Mouse (Mus musculus) liver, embryonic 16.5 days (tissue): ENCODE results near the gene Tsnaxip1. TPM values are rescaled to one million over a fixed set of nuclear protein-coding genes. Genes with fewer than 3 reads are reported as not detected.

ENCODE experiments used
- ATAC-seq: fragments of 200-750 bp; cut with Nextera tagmentation; 2 replicates; pipeline ENCODE4 v1.8.0; 2017; ENCODE audit warnings: low read depth, mild to moderate bottlenecking, moderate number of reproducible peaks, moderate library complexity
- H3K27ac ChIP-seq: fragments of 300-500 bp; sonication (generic); 2 replicates; pipeline ENCODE4 v1.5.1; 2014; ENCODE audit warnings: mild to moderate bottlenecking, low read length
- H3K27me3 ChIP-seq: fragments of 300-500 bp; sonication (generic); 2 replicates; pipeline ENCODE4 v1.6.1; 2014; ENCODE audit warnings: low read depth, low read length, mixed read lengths; ENCODE audit not compliant: control insufficient read depth, insufficient read depth
- H3K36me3 ChIP-seq: fragments of 300-500 bp; sonication (generic); 2 replicates; pipeline ENCODE4 v1.6.1; 2014; ENCODE audit warnings: mild to moderate bottlenecking; ENCODE audit not compliant: control insufficient read depth, insufficient read depth
- H3K4me1 ChIP-seq: fragments of 300-500 bp; sonication (generic); 2 replicates; pipeline ENCODE4 v1.6.1; 2014; ENCODE audit warnings: low read depth, low read length, mixed read lengths; ENCODE audit not compliant: control insufficient read depth
- H3K4me2 ChIP-seq: fragments of 300-500 bp; sonication (generic); 2 replicates; pipeline ENCODE4 v1.6.1; 2014; ENCODE audit warnings: low read depth, low read length, mixed read lengths
- H3K4me3 ChIP-seq: fragments of 300-500 bp; sonication (generic); 2 replicates; pipeline ENCODE4 v1.5.1; 2014; ENCODE audit warnings: low read depth, mild to moderate bottlenecking, low read length
- H3K9ac ChIP-seq: fragments of 300-500 bp; sonication (generic); 2 replicates; pipeline ENCODE4 v1.6.1; 2014; ENCODE audit warnings: low read depth, low read length
- H3K9me3 ChIP-seq: fragments of 300-500 bp; sonication (generic); replicated peaks from 2 replicates; pipeline ENCODE4 v1.6.1; 2016; ENCODE audit warnings: low read length; ENCODE audit not compliant: control insufficient read depth
- WGBS: fragments of 180-500 bp; shearing (Covaris S2); extraction: QIAGEN DNeasy Blood & Tissue Kit; methylation state at CpG from one replicate; pipeline ENCODE4 v1.1.7; 2014; ENCODE audit not compliant: insufficient replicate concordance; 5-methylcytosine and 5-hydroxymethylcytosine counted together
- polyA plus RNA-seq: library from polyadenylated mRNA; unstranded; fragments of >200 nt; fragmentation: Nextera tagmentation; extraction: Ambion mirVana; gene quantifications from 2 replicates; pipeline ENCODE4 v1.2.1, GENCODE M21; 2015

The Tsnaxip1 gene
- polyA plus RNA-seq, 1 experiment from 2014 or later: 0.07 TPM

DNA sequence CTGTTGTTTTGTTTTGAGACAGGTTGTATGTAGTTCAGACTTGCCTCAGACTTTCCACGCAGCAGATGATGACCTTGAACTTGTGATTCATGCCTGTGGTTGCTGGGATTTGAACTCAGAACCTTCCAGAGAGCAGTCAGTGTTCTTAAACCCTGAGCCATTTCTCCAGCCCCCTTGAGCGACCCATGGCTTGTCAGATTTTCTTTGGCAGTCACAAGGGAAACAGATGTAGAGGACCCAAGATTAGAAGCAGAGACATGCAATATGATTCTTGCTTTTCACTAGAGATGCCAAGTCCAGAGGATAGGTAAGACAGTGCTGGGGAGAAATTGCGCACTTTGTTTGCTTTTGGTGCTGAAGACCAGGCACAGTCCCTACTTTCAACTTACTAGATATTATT, 25.6 kb downstream of the Tsnaxip1 start, which contains the start of gene Cenpt:
Gene Cenpt, minus strand, starts transcription at position 101 of the 400 bp plus-strand sequence.
- Histone ChIP-seq H3K4me1 (peaks cover 37% of the 10 kb centered on the region), H3K27me3 (no peaks in the 10 kb centered on the region), H3K9me3 (no peaks in the 10 kb centered on the region), H3K36me3 (peaks cover 12% of the 10 kb centered on the region), H3K4me2 (peak within 1 kb of the TSS; percentile 72; the same call in 1 of the 2 replicates), H3K4me3 (peak within 1 kb of the TSS; percentile 88), H3K27ac (no peak within 1 kb of the TSS), H3K9ac (no peak within 1 kb of the TSS)
- WGBS: 71% methylated on average over 3 of the region's 3 CpGs
- ATAC-seq: no peak

DNA sequence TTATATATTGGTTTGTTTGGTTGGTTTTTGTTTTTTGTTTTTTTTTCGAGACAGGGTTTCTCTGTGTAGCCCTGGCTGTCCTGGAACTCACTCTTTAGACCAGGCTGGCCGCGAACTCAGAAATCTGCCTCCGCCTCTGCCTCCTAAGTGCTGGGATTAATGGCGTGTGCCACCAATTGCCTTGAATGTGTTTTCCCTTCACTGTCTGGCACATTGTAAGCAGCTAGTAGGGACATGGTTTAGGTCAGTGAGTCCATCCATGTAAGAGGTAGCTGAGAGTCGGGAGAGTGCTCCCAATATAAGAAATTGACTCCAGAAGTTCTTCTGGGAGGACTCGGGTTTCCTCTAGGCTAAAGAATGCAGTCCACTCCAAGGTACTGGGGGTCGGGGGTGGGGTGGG, 26.8 kb downstream of the Tsnaxip1 start:
- H3K27ac ChIP-seq: peak overlapping the region; percentile 86
- no peak for ATAC-seq

DNA sequence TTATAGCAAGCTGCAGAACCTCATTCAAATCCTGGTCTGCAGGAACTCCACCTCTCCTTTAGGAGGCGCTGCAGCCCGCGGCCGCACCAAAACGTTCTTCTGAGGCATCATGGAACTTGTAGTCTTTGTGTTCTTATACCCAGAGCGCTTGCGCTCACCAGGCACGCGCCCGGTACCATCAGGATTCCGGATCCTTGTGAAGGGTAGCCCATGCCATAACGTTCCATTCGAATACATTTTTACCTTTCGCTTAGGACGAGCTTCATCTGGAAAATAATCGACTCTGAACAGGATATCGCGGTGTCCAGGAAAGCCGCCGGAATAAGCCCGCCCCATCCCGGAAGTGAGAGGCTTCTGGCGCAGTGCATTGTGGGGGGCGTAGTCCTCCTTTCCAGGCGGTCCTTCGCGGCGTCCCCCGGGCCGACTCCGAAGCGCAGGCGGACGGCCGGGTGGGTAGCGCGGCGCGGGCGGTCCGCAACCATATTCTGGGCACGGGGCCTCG, 27.2 kb downstream of the Tsnaxip1 start, which contains the start of gene Thap11:
Gene Thap11, plus strand, starts transcription at position 418 of the 502 bp plus-strand sequence.
- peak; percentile 84 for ATAC-seq
- Histone ChIP-seq H3K9me3 (no peaks in the 10 kb centered on the region), H3K4me2 (peak within 1 kb of the TSS; percentile 94), H3K27ac (peak within 1 kb of the TSS; percentile 86), H3K4me3 (peak within 1 kb of the TSS; percentile 79), H3K36me3 (peaks cover 2% of the 10 kb centered on the region; the same call in 1 of the 2 replicates), H3K27me3 (no peaks in the 10 kb centered on the region), H3K4me1 (peaks cover 52% of the 10 kb centered on the region), H3K9ac (peak within 1 kb of the TSS; percentile 87)
- 0% methylated on average over 43 of the region's 43 CpGs for WGBS

More for the DNA sequence above, 26.8 kb downstream of the Tsnaxip1 start:
- H3K27me3 ChIP-seq: no peaks in the 10 kb centered on the region
- peak overlapping the region; percentile 87 for H3K9ac ChIP-seq
- 33% methylated on average over 8 of the region's 8 CpGs for whole genome bisulfite sequencing
- H3K4me1 ChIP-seq: peaks cover 48% of the 10 kb centered on the region
- H3K4me2 ChIP-seq: peak overlapping the region; percentile 94
- peaks cover 5% of the 10 kb centered on the region for H3K36me3 ChIP-seq
- no peaks in the 10 kb centered on the region for H3K9me3 ChIP-seq
- peak overlapping the region; percentile 79 for H3K4me3 ChIP-seq

DNA sequence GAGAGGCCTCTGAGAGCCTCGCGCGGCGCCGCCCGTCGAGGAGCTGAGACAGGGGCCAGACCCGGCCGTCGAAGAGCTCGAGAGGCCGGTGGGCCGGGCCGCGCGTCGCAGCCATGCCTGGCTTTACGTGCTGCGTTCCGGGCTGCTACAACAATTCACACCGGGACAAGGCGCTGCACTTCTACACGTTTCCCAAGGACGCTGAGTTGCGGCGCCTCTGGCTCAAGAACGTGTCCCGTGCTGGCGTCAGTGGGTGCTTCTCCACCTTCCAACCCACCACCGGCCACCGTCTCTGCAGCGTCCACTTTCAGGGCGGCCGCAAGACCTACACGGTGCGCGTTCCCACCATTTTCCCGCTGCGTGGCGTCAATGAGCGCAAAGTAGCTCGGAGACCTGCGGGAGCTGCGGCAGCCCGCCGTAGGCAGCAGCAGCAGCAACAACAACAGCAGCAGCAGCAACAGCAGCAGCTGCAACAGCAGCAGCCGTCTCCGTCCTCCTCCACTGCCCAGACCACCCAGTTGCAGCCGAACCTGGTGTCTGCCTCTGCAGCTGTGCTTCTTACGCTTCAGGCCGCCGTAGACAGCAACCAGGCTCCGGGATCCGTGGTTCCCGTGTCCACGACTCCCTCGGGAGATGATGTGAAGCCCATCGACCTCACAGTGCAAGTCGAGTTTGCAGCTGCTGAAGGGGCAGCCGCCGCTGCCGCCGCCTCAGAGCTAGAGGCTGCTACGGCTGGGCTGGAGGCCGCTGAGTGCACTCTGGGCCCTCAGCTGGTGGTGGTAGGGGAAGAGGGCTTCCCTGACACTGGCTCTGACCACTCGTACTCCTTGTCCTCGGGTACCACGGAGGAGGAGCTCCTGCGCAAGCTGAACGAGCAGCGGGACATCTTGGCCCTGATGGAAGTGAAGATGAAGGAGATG, 28.0 kb downstream of the Tsnaxip1 start:
- Histone ChIP-seq H3K4me3 (peak overlapping the region; percentile 79), H3K27ac (peak overlapping the region; percentile 86), H3K4me2 (peak overlapping the region; percentile 94), H3K27me3 (no peaks in the 10 kb centered on the region), H3K4me1 (peaks cover 52% of the 10 kb centered on the region), H3K9ac (peak overlapping the region; percentile 87), H3K36me3 (peaks cover 2% of the 10 kb centered on the region; the same call in 1 of the 2 replicates), H3K9me3 (no peaks in the 10 kb centered on the region)
- under 1% methylated on average over 71 of the region's 71 CpGs for WGBS
- peak; percentile 24 for ATAC-seq

DNA sequence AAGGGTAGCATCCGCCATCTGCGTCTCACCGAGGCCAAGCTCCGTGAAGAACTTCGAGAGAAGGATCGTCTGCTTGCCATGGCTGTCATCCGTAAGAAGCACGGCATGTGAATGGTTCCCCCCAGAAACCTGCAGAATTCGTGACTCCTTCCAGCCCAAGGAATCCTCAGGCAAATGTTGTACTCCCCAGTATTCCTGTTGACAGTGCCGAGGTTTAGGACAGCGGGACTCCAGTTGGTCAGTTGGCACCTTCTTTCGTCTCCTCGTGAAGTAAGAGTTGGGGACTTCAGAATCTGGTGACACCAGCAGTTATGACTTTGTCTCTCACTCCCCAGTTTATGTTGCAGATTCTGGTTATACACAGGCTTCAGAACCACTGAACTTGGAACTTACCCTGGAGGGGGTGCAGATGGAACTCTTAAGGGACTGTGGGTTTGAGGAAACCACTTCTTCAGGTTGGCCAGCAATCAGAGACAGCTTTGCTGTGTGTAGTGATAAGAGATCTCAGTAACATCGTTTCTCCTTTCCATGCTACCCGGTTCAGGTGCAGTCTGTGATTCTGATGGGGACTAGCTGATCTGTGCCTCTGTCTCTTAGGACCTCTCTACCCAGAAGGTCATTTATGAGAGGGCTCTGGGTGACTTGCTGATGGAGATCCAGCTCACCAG, 28.8 kb downstream of the Tsnaxip1 start:
- Histone ChIP-seq H3K9me3 (no peaks in the 10 kb centered on the region), H3K27me3 (no peaks in the 10 kb centered on the region), H3K4me2 (peak overlapping the region; percentile 94), H3K27ac (peak overlapping the region; percentile 86), H3K4me3 (peak overlapping the region; percentile 79), H3K9ac (peak overlapping the region; percentile 87), H3K4me1 (peaks cover 48% of the 10 kb centered on the region), H3K36me3 (peaks cover 2% of the 10 kb centered on the region; the same call in 1 of the 2 replicates)
- no peak for ATAC-seq
- 14% methylated on average over 15 of the region's 15 CpGs for WGBS

DNA sequence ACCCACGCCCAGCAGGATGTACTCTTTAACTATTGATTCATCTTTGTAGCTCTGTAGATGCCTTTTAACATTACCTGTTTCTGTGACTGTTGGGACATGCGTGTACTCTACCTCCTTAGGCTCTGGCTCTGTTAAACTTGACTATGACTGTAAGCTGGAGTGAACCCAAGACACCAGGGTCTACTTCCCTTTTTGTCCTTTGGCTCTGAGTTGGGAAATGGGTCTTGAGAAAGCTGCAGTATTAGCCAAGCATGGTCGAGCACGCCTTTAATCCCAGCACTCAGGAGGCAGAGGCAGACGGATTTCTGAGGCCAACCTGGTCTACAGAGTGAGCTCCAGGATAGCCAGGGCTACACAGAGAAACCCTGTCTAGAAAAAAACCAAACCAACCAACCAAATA, 31.0 kb downstream of the Tsnaxip1 start:
- no peak overlapping the region for H3K9ac ChIP-seq
- H3K4me2 ChIP-seq: peak overlapping the region; percentile 94
- no peak overlapping the region for H3K4me3 ChIP-seq
- H3K36me3 ChIP-seq: peaks cover 2% of the 10 kb centered on the region; the same call in 1 of the 2 replicates
- peak overlapping the region; percentile 99 for H3K27ac ChIP-seq
- no peaks in the 10 kb centered on the region for H3K9me3 ChIP-seq
- no peak for ATAC-seq
- 67% methylated on average over 5 of the region's 5 CpGs for WGBS
- H3K4me1 ChIP-seq: peaks cover 57% of the 10 kb centered on the region
- no peaks in the 10 kb centered on the region for H3K27me3 ChIP-seq

DNA sequence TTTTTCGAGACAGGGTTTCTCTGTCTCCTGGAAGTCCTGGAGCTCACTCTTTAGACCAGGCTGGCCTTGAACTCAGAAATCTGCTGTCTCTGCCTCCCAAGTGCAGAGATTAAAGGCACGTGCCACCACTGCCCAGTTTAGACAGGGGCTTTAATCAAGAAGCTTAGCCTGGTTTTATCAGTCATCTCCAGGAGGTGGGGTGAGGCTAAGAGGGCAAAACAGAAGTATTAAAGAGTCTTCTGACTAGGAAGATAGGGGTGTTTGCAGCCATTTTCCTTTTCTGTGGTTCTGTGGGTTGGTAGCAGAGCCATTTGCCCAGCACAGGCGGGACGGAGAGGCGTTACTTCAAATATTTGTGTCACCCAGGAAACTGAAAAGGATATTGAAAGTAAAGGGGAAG, 31.8 kb downstream of the Tsnaxip1 start:
- 11% methylated on average over 5 of the region's 5 CpGs for WGBS
- Histone ChIP-seq H3K9me3 (no peaks in the 10 kb centered on the region), H3K27ac (peak overlapping the region; percentile 99), H3K4me2 (peak overlapping the region; percentile 94), H3K27me3 (no peaks in the 10 kb centered on the region), H3K36me3 (peaks cover 2% of the 10 kb centered on the region; the same call in 1 of the 2 replicates), H3K4me1 (peaks cover 59% of the 10 kb centered on the region), H3K9ac (peak overlapping the region; percentile 93), H3K4me3 (peak overlapping the region; percentile 97)
- ATAC-seq: peak; percentile 5

DNA sequence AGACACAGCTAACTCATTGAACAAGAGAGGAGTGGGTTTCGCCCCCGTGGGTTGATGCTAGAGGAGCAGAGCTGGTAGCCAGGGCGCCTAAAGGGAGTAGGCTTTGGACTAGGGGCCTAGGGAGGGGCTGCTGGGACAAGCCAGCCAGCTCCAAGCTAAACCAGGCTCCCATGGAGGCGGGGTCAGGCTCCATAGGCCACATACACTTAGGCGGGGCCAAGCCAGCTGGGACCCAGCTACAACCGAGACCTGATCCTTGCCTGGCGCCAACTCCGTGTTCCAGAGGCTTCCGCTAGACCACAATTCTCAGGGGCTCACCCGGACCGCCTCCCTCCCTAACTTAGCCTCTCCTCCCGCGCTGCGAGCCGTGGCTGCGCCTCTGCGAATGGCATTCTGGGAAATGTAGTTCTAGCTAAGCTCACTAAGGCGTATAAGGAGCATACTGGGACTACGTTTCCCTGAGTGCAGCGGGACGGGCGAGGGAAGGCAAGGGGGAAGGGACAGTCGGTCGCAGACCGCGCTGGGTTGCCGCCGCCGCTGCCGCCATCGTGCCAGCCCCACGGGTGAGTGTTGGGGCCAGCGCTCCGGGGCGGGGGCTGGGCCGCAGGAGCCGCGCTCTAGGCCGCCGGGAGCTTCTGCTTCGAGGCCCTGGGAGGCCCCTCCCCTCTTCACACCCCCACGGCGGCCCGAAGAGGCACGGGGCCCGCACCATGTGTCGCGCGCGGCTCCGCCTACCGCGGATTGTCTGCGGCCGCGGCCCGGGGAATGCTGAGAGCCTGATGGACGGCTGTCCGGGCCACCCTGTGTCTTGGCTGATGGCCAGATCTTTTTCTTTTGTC, 32.8 kb downstream of the Tsnaxip1 start, which contains the start of gene Nutf2:
Gene Nutf2, plus strand, starts transcription at position 438 of the 839 bp plus-strand sequence.
- peak; percentile 94 for ATAC-seq
- Histone ChIP-seq H3K27me3 (no peaks in the 10 kb centered on the region), H3K4me2 (peak within 1 kb of the TSS; percentile 94), H3K4me1 (peaks cover 57% of the 10 kb centered on the region), H3K4me3 (peak within 1 kb of the TSS; percentile 97), H3K9me3 (no peaks in the 10 kb centered on the region), H3K9ac (peak within 1 kb of the TSS; percentile 93), H3K36me3 (peaks cover 2% of the 10 kb centered on the region; the same call in 1 of the 2 replicates), H3K27ac (peak within 1 kb of the TSS; percentile 99)
- under 1% methylated on average over 58 of the region's 59 CpGs for WGBS
